Mouse (Mus musculus) MEL (cell line): ENCODE measurements around the gene Aptx.

Source experiments
- JUND ChIP-seq: IDR thresholded peaks from 2 replicates; pipeline ENCODE4 v1.6.1; 2011; ENCODE audit warnings: low read depth, mild to moderate bottlenecking, improper control_type of control experiment, low read length
- POLR2A ChIP-seq, 2 experiments: IDR thresholded peaks; 2 replicates each; pipeline ENCODE4 v1.6.1; 2011 to 2012; ENCODE audit warnings: low read length in 2 of 2, mild to moderate bottlenecking in 2 of 2, control low read depth in 1 of 2, improper control_type of control experiment in 1 of 2, low read depth in 1 of 2, moderate library complexity in 1 of 2; ENCODE audit not compliant: control insufficient read depth in 1 of 2, insufficient read depth in 1 of 2, poor library complexity in 1 of 2

DNA sequence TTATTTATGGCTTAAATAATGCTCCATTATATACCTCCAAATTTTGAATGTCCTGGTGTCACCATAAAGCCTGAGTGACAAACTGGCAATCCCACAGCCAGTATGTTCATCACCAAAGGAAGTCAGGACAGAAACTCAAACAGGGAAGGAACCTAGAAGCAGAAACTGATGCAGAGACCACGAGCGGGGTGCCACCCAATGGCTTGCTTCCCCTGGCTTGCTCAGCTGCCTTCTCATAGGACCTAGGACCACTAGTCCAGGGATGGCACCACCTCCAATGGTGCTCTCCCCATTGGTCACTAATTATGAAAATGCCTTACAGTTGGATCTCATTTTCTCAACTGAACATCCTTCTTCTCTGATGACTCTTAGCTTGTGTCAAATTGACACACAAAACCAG is 19.7 kb downstream of the Aptx start:
- TF ChIP-seq JUND = no peak
- TF ChIP-seq POLR2A (IDR thresholded peaks at IDR 0.05; ENCODE audit: control insufficient read depth in 1 of 2, insufficient read depth in 1 of 2, low read depth in 1 of 2, low read length in 2 of 2, poor library complexity in 1 of 2) = no peak
